8 mouse cellular contexts compared by ENCODE assay signal in the genomic region with DNA sequence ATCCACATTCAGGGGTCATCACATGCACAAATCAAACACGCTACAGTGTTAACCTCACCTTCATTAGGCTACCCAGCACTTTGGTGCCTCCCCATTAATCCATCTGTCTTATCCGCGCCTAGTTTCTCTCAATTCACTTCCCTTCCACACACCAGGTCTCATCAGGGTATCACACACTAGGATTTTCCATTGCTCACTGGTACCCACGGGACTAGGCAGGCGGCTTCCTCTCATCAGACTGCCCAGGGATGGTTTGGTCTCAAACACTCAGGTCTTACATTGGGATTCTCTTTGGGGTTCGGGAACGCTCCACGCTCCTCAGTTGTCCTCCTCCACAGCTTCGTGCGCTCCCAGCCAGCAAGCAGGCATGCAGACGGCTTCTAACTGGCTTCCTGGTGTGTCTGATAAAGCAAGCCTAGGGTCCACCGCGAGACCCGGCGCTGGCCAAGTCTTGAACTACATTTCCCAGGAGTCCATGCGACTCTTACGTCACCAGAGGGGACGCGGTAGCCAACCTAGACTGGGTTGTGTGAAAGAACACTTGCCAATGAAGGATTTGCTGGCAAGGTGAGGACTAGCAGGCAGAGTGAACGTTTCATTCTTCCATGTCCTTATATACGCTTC. TPM values are rescaled to one million over a fixed set of nuclear protein-coding genes. Genes with fewer than 3 reads are reported as not detected.
DNase-seq lines count a peak whose midpoint lies in the region; ATAC-seq and TF ChIP-seq lines count a peak whose summit lies in the region.

A gene (minus strand): TSS at position 451 of the 624 bp plus-strand sequence.

- peak within 1 kb of the TSS; percentile 39; the same call in 1 of the 2 replicates for H3K9ac ChIP-seq in CH12.LX (ENCODE audit: insufficient read depth, low read depth)
- peak within 1 kb of the TSS; percentile 70 for H3K9ac ChIP-seq in forebrain, embryonic 11.5 days (ENCODE audit: low read length)
- H3K9ac ChIP-seq in heart, embryonic 16.5 days (ENCODE audit: low read length): peak within 1 kb of the TSS; percentile 77
- H3K9ac ChIP-seq in liver, embryonic 15.5 days: peak within 1 kb of the TSS; percentile 43
- peak within 1 kb of the TSS; percentile 76 for H3K9ac ChIP-seq in neural tube, embryonic 13.5 days

- H3K36me3 ChIP-seq in CH12.LX (replicated peaks in 1 of 2; ENCODE audit: control insufficient read depth in 1 of 2, insufficient read depth in 1 of 2, low read length in 1 of 2): peaks cover 5 to 32% of the 10 kb centered on the region in 2 experiments
- H3K36me3 ChIP-seq in forebrain, embryonic 11.5 days (ENCODE audit: control insufficient read depth, insufficient read depth, low read length): no peaks in the 10 kb centered on the region
- no peaks in the 10 kb centered on the region for H3K36me3 ChIP-seq in heart, embryonic 16.5 days (ENCODE audit: control insufficient read depth, insufficient read depth)
- H3K36me3 ChIP-seq in liver, embryonic 15.5 days (replicated peaks): no peaks in the 10 kb centered on the region
- H3K36me3 ChIP-seq in neural tube, embryonic 13.5 days: peaks cover 26% of the 10 kb centered on the region
- H3K36me3 ChIP-seq in testis, adult 2 months (ENCODE audit: control insufficient read depth, insufficient read depth, low read length): no peaks in the 10 kb centered on the region

- TF ChIP-seq POLR2A in CH12.LX (IDR thresholded peaks at IDR 0.05; ENCODE audit: low read depth, low read length): peak; percentile 88
- TF ChIP-seq POLR2A in testis, adult 2 months (IDR thresholded peaks at IDR 0.05; ENCODE audit: control insufficient read depth, low read depth, low read length): 0 out of 2 replicates have a peak, but pooled peaks have one; percentile 29

- peaks cover 0 to 5% of the 10 kb centered on the region in 2 experiments; a peak in 1 of 4 replicates for H3K4me1 ChIP-seq in CH12.LX (ENCODE audit: control insufficient read depth in 1 of 2, insufficient read depth in 2 of 2)
- H3K4me1 ChIP-seq in forebrain, embryonic 11.5 days (replicated peaks; ENCODE audit: control insufficient read depth, insufficient read depth, low read length): peaks cover 4% of the 10 kb centered on the region; the same call in 1 of the 2 replicates
- H3K4me1 ChIP-seq in heart, embryonic 16.5 days (ENCODE audit: control insufficient read depth, insufficient read depth, low read length): peaks cover 6% of the 10 kb centered on the region; the same call in 1 of the 2 replicates
- peaks cover 12% of the 10 kb centered on the region for H3K4me1 ChIP-seq in liver, embryonic 15.5 days (replicated peaks)
- peaks cover 7% of the 10 kb centered on the region for H3K4me1 ChIP-seq in neural tube, embryonic 13.5 days (replicated peaks)
- H3K4me1 ChIP-seq in testis, adult 2 months (ENCODE audit: control insufficient read depth, insufficient read depth, low read length): peaks cover 8% of the 10 kb centered on the region

- 2% methylated on average over 21 of the region's 21 CpGs for WGBS in forebrain, embryonic 11.5 days
- under 1% methylated on average over 21 of the region's 21 CpGs for WGBS in heart, embryonic 16.5 days
- 2% methylated on average over 21 of the region's 21 CpGs for WGBS in liver, embryonic 15.5 days (ENCODE audit: insufficient replicate concordance)
- 1% methylated on average over 21 of the region's 21 CpGs for WGBS in neural tube, embryonic 13.5 days

- TF ChIP-seq RAD21 in CH12.LX (IDR thresholded peaks at IDR 0.05; ENCODE audit: low read depth, low read length): no peak

- peak; percentile 95 for DNase-seq in CH12.LX (ENCODE audit: extremely low read depth)
- peak; percentile 77 for DNase-seq in c-Kit-positive CD71-positive TER-119-negative erythroid progenitor cells, embryonic 14.5 days (ENCODE audit: low read depth)
- peak; percentile 90 for DNase-seq in forebrain, embryonic 11.5 days (ENCODE audit: low spot score)
- peak; percentile 87 to 91 for DNase-seq in kidney, postnatal 36 days

- in situ Hi-C loops in CH12.LX (cut with MboI; ENCODE audit: low pct_ligation_motif_present, low pct_unique_long_range_greater_than_20kb, low sequenced_read_pairs): no loop called here

- dilution Hi-C loops in CH12.LX (cut with MboI; ENCODE audit: extremely low pct_ligation_motif_present, extremely low pct_unique_long_range_greater_than_20kb, low sequenced_read_pairs): no loop called here

- H3K79me2 ChIP-seq in CH12.LX (replicated peaks; ENCODE audit: control insufficient read depth, extremely low read depth, insufficient read depth, poor library complexity, severe bottlenecking): peaks cover 15% of the 10 kb centered on the region

- peak within 1 kb of the TSS; percentile 69 to 93 (median 84) for H3K4me3 ChIP-seq in CH12.LX (replicated peaks in 1 of 3; ENCODE audit: low read depth in 2 of 3, low read length in 2 of 3, poor library complexity in 1 of 3)
- H3K4me3 ChIP-seq in forebrain, embryonic 11.5 days (ENCODE audit: low read depth, low read length): peak within 1 kb of the TSS; percentile 58
- H3K4me3 ChIP-seq in heart, embryonic 16.5 days (ENCODE audit: low read length): peak within 1 kb of the TSS; percentile 77
- H3K4me3 ChIP-seq in liver, embryonic 15.5 days (replicated peaks): peak within 1 kb of the TSS; percentile 67
- peak within 1 kb of the TSS; percentile 54 for H3K4me3 ChIP-seq in neural tube, embryonic 13.5 days
- H3K4me3 ChIP-seq in testis, adult 2 months (ENCODE audit: control insufficient read depth, low read depth, low read length): peak within 1 kb of the TSS; percentile 83

- H3K9me3 ChIP-seq in CH12.LX (replicated peaks; ENCODE audit: low read length): peaks cover 7% of the 10 kb centered on the region
- H3K9me3 ChIP-seq in forebrain, embryonic 11.5 days (ENCODE audit: control insufficient read depth, low read length): no peaks in the 10 kb centered on the region
- 0 out of 2 replicates have a peak, but pooled peaks cover 3% of the 10 kb centered on the region for H3K9me3 ChIP-seq in heart, embryonic 16.5 days (replicated peaks; ENCODE audit: control insufficient read depth, low read length)
- no peaks in the 10 kb centered on the region for H3K9me3 ChIP-seq in liver, embryonic 15.5 days (replicated peaks)
- H3K9me3 ChIP-seq in neural tube, embryonic 13.5 days: no peaks in the 10 kb centered on the region; the same call in 1 of the 2 replicates

- TF ChIP-seq CTCF in CH12.LX (conservative IDR thresholded peaks at IDR 0.05 in 1 of 2, IDR thresholded peaks at IDR 0.05 in 1 of 2; ENCODE audit: low read depth in 2 of 2, low read length in 2 of 2): no peak
- TF ChIP-seq CTCF in testis, adult 2 months (IDR thresholded peaks at IDR 0.05; ENCODE audit: control insufficient read depth, insufficient read depth, insufficient replicate concordance, low read depth, low read length): no peak

- peak within 1 kb of the TSS; percentile 2; the same call in 1 of the 2 replicates for H3K27ac ChIP-seq in CH12.LX (ENCODE audit: insufficient read depth, low read depth)
- no peak within 1 kb of the TSS; the same call in 1 of the 2 replicates for H3K27ac ChIP-seq in forebrain, embryonic 11.5 days (ENCODE audit: low read depth, low read length)
- no peak within 1 kb of the TSS for H3K27ac ChIP-seq in heart, embryonic 16.5 days (ENCODE audit: low read length)
- H3K27ac ChIP-seq in liver, embryonic 15.5 days (replicated peaks): no peak within 1 kb of the TSS
- H3K27ac ChIP-seq in neural tube, embryonic 13.5 days (replicated peaks): peak within 1 kb of the TSS; percentile 69
- H3K27ac ChIP-seq in testis, adult 2 months (ENCODE audit: control insufficient read depth, insufficient read depth, low read depth, low read length): no peak within 1 kb of the TSS

- H3K27me3 ChIP-seq in CH12.LX (replicated peaks): no peaks in the 10 kb centered on the region
- no peaks in the 10 kb centered on the region for H3K27me3 ChIP-seq in forebrain, embryonic 11.5 days (ENCODE audit: control insufficient read depth, insufficient read depth, low read length)
- no peaks in the 10 kb centered on the region for H3K27me3 ChIP-seq in heart, embryonic 16.5 days (ENCODE audit: control insufficient read depth, insufficient read depth, low read length)
- no peaks in the 10 kb centered on the region for H3K27me3 ChIP-seq in liver, embryonic 15.5 days
- no peaks in the 10 kb centered on the region for H3K27me3 ChIP-seq in neural tube, embryonic 13.5 days
- no peaks in the 10 kb centered on the region for H3K27me3 ChIP-seq in testis, adult 2 months (ENCODE audit: control insufficient read depth, insufficient read depth, low read length)

- H3K4me2 ChIP-seq in CH12.LX (ENCODE audit: insufficient read depth, low read depth, poor library complexity, severe bottlenecking): peak within 1 kb of the TSS; percentile 89
- H3K4me2 ChIP-seq in forebrain, embryonic 11.5 days (ENCODE audit: low read depth, low read length, severe bottlenecking): peak within 1 kb of the TSS; percentile 76
- H3K4me2 ChIP-seq in heart, embryonic 16.5 days (ENCODE audit: low read depth, low read length): peak within 1 kb of the TSS; percentile 91
- peak within 1 kb of the TSS; percentile 88 for H3K4me2 ChIP-seq in liver, embryonic 15.5 days
- peak within 1 kb of the TSS; percentile 79 for H3K4me2 ChIP-seq in neural tube, embryonic 13.5 days

- peak; percentile 98 for ATAC-seq in forebrain, embryonic 11.5 days (replicated peaks; ENCODE audit: low FRiP score)
- ATAC-seq in heart, embryonic 16.5 days (replicated peaks; ENCODE audit: extremely low read depth, insufficient read depth, low FRiP score): peak; percentile 92
- ATAC-seq in liver, embryonic 15.5 days (ENCODE audit: insufficient read depth): peak; percentile 85
- peak; percentile 97 for ATAC-seq in neural tube, embryonic 13.5 days (ENCODE audit: low read depth)

- 0 out of 2 replicates have a peak, but pooled peaks have one; percentile 6 for TF ChIP-seq EP300 in CH12.LX (IDR thresholded peaks at IDR 0.05; ENCODE audit: low read length)

TF ChIP-seq in CH12.LX, 34 proteins besides CTCF, POLR2A, EP300 and RAD21 (continues in another document):
- TF ChIP-seq CHD2 (IDR thresholded peaks at IDR 0.05; ENCODE audit: low read length): peak; percentile 89
- no peak for TF ChIP-seq USF1 (IDR thresholded peaks at IDR 0.05; ENCODE audit: low read depth, low read length)
- TF ChIP-seq CHD1 (IDR thresholded peaks at IDR 0.05; ENCODE audit: low read depth, low read length): no peak
- peak; percentile 70 for TF ChIP-seq NELFE (IDR thresholded peaks at IDR 0.05; ENCODE audit: low read depth, low read length)
- TF ChIP-seq MAX (IDR thresholded peaks at IDR 0.05; ENCODE audit: low read length): 0 out of 2 replicates have a peak, but pooled peaks have one; percentile 15
- no peak for TF ChIP-seq PAX5 (IDR thresholded peaks at IDR 0.05; ENCODE audit: low read length)

RNA-seq across cellular contexts. Expression of the gene that starts here (rescaled TPM):
- total RNA-seq in CH12.LX (2012; rRNA removed): 10.9 and 12.6 TPM in 2 replicates
- total RNA-seq in CH12.LX (2014; rRNA removed): 16.5 and 19.7 TPM in 2 replicates
- polyA plus RNA-seq in CH12.LX (2012; ENCODE audit: insufficient read length, low read depth): 13.3 and 16.3 TPM in 2 replicates
- polyA plus RNA-seq in forebrain, embryonic 11.5 days (2014; fragmentation: Nextera tagmentation; extraction: Ambion mirVana): 10.7 and 11.3 TPM in 2 replicates
- polyA plus RNA-seq in heart, embryonic 16.5 days (2015; fragmentation: Nextera tagmentation; extraction: Ambion mirVana): 1.5 TPM in 2 replicates
- polyA plus RNA-seq in liver, embryonic 15.5 days (2015; fragmentation: Nextera tagmentation; extraction: Ambion mirVana): 0.36 and 0.83 TPM in 2 replicates
- polyA plus RNA-seq in neural tube, embryonic 13.5 days (2015; fragmentation: Nextera tagmentation; extraction: Ambion mirVana): 12.9 and 14.2 TPM in 2 replicates
- 0.55 and 1.2 TPM in 2 replicates for polyA plus RNA-seq in testis, adult 2 months (2012; rRNA removed)

Comparison
In these comparisons a context has a peak if more than half of its experiments do, and no peak if none do; other contexts are left out.
1. Peak in ATAC-seq, H3K4me3 ChIP-seq, H3K9ac ChIP-seq and H3K4me2 ChIP-seq in liver, embryonic 15.5 days; RNA of the gene not detected or under 1 TPM.
2. H3K27ac ChIP-seq: peak in CH12.LX (single experiment) and neural tube, embryonic 13.5 days (single experiment); none in forebrain, embryonic 11.5 days (single experiment), heart, embryonic 16.5 days (single experiment), liver, embryonic 15.5 days (single experiment) and testis, adult 2 months (single experiment).
3. Peak in every context shown above with its lines, with median percentiles within 50 percentile points of each other: DNase-seq, H3K4me2 ChIP-seq, H3K4me3 ChIP-seq, H3K9ac ChIP-seq and ATAC-seq.